Mouse (Mus musculus): ENCODE data around the gene Ms4a18.

The Ms4a18 gene

GRCm38 (mm10) chr19:10983146-10983545 lies 34.7 kb downstream of the Ms4a18 start:
- DNase-seq (ENCODE audit: low spot score): no peak

GRCm38 (mm10) chr19:10980210-10980609 lies 37.6 kb downstream of the Ms4a18 start:
- no peak for DNase-seq (ENCODE audit: low spot score)

DNA sequence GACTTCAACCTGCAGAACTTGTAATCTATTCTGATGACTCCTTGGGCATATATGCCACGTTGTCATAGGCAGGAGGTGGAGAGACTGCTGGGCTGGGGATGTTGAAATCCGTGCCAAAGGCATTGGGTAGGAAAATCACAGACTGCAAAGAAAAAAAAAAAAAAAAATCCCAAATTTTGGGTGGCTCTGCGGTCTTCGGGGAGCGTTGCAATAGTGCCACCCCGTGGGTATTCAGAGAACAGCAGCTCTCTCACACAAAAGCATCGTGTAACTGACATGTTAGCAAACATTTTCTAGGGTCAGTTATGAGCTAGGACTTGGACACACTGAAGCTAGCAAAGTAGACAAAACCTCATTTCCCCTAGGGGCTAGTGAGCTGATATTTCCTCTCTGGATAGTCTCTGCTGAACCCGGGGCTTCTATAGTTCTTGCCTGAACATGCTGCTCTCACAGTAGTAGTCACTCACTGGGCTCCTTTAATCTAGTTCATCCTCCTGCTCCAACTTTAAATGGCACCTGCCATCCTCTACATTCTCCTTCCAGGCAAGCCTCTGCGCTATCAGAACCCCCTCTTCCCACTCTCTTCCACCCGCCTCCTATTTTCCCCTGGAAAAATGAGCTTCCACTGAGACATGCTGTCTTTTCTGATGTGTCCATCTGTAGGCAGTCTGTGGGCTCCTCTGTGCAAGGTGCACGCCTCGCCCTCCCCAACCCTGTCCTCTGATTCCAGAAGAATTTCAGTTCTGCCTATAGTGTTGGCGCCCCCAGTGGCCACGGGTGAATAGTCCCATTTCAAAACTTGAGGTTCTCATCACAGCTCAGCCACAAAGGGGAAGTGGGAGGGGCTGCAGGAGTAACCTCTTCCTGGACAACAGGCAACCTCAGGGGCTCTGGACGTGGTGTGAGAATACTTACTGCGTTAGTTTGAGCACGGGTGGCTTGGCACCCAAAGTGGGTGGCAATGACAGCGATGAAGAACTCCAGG lies 38.4 kb downstream of the Ms4a18 start:
- peak; percentile 41 for DNase-seq (ENCODE audit: low spot score)

- no peak for DNase-seq (ENCODE audit: low spot score)
Measured at GRCm38 (mm10) chr19:10976318-10976717, 41.5 kb downstream of the Ms4a18 start.

DNA sequence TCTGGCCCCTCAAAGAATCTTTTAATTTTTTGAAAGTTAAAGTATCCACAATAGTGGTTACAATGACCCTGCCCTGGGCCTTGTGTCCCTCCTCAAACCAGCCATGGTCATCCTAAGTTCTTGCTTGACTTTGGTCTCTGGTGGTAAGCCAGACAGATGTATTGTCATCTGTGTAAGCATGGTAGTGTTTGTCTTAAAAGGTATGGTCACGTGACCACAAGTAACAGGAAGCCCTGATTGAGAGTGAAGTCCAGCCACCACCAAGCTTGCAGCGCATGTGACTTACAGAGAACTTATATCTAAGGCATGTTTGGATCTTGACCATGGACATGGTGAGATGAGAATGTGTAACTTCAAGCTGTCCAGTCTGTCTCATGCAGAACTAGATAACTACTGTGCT lies 42.6 kb downstream of the Ms4a18 start:
- no peak for DNase-seq (ENCODE audit: low spot score)

DNA sequence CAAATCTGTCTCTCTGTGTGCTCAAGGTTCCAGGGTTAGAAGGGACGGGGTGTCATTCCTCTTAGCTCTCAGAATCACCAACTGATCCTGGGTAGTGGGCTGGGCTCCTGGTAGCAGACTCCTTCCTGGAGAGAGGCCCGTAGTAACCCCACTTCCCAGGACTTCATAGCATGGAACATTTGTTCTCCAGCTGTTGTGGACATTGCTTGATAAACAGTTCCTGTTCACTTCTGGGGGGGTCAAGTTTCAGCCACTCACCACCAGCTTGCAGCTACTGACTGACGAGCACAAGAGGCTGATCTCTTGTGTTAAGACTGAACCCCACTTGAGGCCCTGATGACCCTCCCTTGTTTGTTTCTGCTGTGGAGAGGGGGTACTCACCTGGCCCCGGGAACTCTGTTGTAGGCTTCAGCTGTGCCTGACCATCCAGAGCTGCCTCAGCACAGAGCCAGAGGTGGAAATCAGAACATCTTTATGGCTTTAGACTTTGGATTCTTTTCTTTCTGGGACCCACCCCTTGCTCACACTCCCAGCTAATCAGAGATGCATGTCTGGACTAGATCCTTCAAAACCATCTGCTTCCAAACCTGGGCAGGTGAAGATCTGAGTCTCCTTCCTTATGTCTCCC lies 43.5 kb downstream of the Ms4a18 start, which contains the start of gene Ms4a10:
Gene Ms4a10, minus strand, starts transcription at position 433 of the 628 bp plus-strand sequence.
- DNase-seq (ENCODE audit: low spot score): no peak

- no peak for DNase-seq (ENCODE audit: low spot score)
Measured at GRCm38 (mm10) chr19:10973187-10973586, 44.6 kb downstream of the Ms4a18 start.

DNA sequence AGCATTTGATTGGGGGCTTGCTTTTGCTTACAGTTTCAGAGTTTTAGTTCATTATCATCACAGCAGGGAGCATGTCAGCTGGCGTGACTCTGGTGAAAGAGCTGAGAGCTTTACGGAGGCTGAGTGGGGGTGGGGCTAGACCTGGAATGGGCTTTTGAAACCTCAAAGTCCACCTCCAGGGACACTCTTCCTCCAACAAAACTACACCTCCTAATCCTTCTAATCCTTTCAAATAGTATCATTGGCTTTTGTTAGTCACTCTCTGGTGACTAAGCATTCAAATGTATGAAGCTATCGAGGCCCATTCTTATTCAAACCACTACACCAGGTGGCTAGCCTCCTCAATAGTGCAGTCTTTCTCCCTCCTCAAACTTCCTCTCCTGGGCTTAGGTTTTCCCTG lies 45.2 kb downstream of the Ms4a18 start:
- no peak for DNase-seq (ENCODE audit: low spot score)

GRCm38 (mm10) chr19:10970457-10970856 lies 47.4 kb downstream of the Ms4a18 start:
- DNase-seq (ENCODE audit: low spot score): no peak

DNA sequence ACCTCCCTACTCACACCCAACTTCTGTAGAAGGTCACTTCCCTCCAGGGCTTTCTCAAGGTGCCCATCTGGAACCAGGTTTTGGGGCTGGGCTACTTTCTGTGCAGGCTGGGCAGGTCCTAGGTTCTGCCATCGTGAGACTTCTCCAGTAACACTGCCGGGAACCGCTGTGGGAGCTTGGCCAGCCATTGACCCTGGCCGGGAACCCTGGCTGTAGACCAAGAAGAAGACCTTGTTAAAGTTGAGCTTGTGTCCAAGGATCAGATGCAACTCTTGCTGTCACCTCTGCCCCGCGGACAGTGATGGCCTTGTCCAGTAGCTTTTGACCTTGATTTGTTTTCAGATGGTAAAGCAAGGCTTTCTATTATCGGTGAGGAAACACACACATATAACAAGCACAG lies 49.3 kb downstream of the Ms4a18 start:
- DNase-seq (ENCODE audit: low spot score): no peak

DNA sequence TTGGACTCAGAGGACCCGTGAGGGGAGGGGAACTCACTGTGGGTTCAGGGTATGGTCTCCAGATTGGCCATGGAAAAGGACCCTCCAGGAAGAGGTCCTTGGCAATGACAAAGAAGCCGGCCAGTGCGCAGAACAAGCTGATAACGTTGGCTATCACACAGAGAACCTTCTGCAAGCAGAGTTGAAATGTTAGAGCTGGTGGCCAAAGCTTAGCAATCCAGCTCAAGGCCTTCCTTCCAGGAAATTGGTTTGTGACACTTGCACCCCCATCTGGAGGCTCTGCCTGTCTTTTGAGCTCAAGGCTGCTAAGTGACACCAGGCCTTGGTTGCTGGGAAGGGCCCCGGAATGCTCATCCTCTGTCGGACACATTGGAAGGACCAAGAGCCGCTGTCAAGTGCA lies 52.1 kb downstream of the Ms4a18 start:
- no peak for DNase-seq (ENCODE audit: low spot score)

DNA sequence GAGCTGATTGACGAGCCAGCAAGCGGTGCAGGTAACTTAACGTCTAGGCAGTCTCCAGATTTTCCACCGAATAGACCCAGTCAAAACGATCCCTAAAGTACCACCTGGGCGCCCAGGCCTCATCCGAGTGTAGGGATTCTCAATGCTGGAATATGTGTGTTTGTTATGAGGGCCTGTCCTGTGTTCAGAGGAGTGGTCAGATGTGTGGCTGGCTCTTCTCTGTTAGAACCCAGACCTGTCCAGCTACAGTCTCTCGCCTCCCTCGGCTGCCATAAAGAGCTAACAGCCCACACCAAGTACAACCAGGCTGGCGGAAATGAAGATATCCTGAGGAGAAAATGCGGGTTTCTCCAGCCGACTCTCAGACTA lies 57.9 kb downstream of the Ms4a18 start:
- no peak for DNase-seq (ENCODE audit: low spot score)

DNA sequence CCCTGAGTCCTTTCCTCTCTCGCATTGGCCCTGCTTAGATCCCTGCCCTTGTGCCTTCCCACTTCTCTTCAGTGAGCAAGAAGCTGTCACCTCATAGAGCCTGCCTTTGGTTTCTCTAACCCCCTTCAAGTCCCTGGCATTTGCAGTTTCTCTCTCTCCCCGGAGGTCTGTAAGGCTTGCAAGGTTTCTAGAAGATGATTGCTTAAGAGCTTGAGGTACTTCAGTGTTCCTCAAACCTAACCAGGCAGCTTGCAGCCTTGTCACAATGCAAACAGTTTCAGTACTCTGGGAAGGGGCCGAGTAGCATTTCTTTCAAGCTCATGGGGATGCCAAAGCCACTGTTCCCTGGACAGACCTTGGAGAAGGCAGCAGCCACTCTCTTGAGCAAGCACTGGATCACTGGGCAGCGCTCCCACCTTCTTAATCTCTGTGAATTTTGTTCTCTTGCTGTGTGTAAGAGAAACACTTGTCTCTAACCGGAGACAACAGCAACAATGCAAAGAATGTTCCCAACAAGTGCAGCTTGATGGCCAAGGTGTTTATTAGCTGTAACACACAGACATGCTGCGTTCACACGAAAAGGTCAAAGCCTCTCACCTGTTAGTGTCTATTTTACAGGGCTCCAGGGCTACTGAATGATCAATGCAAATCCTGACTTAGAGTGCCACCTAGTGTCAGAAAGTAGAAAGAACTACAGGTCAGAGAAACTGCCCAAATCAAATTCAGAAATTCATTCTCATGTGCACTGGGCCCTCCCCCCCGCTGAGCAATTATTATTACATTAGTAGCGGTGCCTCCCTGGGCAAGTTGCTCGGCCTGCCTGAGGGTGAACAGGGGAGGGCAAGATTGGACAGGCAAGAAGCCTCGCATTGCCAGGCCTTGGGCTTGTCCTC lies 58.5 kb downstream of the Ms4a18 start:
- no peak for DNase-seq (ENCODE audit: low spot score)

DNA sequence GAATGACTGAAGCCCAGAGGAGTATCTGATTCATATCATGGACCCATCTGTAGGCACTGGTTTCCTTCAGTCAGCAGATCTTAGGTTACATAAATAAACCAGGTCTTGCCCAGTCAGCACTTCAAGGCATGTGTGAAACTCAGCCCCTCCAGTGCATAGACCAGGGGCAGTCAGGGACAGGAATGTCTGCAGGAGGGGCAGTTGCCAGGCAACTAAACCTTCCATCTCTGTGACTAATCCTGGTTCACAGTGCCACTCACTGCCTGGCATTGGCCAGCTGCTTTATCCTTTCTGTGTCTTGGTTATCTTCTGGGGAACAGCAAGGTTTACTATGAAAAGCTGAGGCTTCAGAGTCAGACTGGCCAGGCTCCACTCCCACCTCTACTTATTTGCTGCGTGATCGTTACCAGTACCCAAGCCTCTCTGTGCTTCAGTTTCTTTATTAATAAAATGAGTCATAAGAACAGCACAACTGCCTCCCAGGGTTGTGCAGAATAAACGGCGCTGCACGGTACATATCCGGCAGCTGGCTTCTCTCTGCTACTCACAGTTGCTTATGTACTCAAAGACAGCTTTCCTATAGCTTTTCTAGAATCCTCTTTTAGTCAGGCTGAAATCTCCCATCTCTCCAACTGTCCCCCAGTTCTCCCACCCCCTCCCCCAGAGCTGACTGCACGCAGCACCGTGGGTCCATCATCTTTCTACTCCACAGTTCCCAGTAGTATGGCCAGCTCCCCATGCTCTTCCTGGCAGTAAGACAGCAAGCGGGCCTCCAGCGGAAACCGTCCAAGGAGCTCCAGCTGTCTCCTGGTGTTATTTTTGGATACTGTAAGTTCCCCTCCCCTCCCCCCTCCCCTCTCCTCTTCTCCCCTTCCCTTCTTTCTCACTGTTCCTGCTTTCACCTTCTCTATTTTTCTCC lies 65.6 kb downstream of the Ms4a18 start:
- DNase-seq (ENCODE audit: low spot score): no peak

GRCm38 (mm10) chr19:10949558-10949957 lies 68.3 kb downstream of the Ms4a18 start:
- no peak for DNase-seq (ENCODE audit: low spot score)

GRCm38 (mm10) chr19:10949112-10949511 lies 68.7 kb downstream of the Ms4a18 start, which contains the start of gene Ccdc86:
Gene Ccdc86, minus strand, starts transcription at chr19:10949266.
- peak; percentile 76 for DNase-seq (ENCODE audit: low spot score)

DNA sequence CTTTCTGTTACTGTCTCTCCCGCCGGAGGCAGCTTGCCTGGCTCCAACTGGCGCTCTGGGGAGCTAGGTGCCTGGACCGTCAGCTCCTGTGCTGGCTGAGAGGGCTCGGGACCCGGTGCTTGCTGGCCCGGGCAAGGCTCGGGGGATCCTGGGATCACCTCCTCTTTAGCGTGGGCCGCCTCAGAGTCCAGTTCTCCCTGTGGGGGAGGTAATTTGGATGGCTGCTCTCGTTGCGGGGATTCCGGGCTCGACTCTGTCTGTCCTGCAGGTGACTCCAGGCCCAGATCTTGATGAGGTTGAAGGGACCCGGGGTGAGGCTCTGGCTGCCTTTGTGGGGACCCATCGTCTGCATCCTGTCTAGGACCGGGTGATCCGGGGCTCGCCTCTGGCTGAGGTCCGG lies 69.4 kb downstream of the Ms4a18 start:
- DNase-seq (ENCODE audit: low spot score): no peak

- DNase-seq (ENCODE audit: low spot score): no peak
Measured at GRCm38 (mm10) chr19:10947219-10947618, 70.6 kb downstream of the Ms4a18 start.
